Mouse (Mus musculus): ENCODE data around the gene Akap7. TPM values are rescaled to one million over a fixed set of nuclear protein-coding genes. Genes with fewer than 3 reads are reported as not detected.

The Akap7 gene
- total RNA-seq, 1 experiment from 2014 or later, result 39.0 TPM

- no peak for ATAC-seq (ENCODE audit: extremely low read depth, insufficient number of reproducible peaks, low FRiP score, poor library complexity, severe bottlenecking)
These were observed 36.5 kb downstream of the Akap7 start for GRCm38 (mm10) chr10:25271207-25271606.

GRCm38 (mm10) chr10:25268476-25269351 is 39.0 kb downstream of the Akap7 start:
- peak; percentile 77 for ATAC-seq (ENCODE audit: extremely low read depth, insufficient number of reproducible peaks, low FRiP score, poor library complexity, severe bottlenecking)

GRCm38 (mm10) chr10:25261176-25261575 is 46.5 kb downstream of the Akap7 start:
- no peak for ATAC-seq (ENCODE audit: extremely low read depth, insufficient number of reproducible peaks, low FRiP score, poor library complexity, severe bottlenecking)

- no peak for ATAC-seq (ENCODE audit: extremely low read depth, insufficient number of reproducible peaks, low FRiP score, poor library complexity, severe bottlenecking)
These were observed 46.9 kb downstream of the Akap7 start for GRCm38 (mm10) chr10:25260724-25261123.

GRCm38 (mm10) chr10:25258171-25258570 is 49.5 kb downstream of the Akap7 start:
- ATAC-seq (ENCODE audit: extremely low read depth, insufficient number of reproducible peaks, low FRiP score, poor library complexity, severe bottlenecking), result no peak

GRCm38 (mm10) chr10:25257466-25257865 is 50.2 kb downstream of the Akap7 start:
- ATAC-seq (ENCODE audit: extremely low read depth, insufficient number of reproducible peaks, low FRiP score, poor library complexity, severe bottlenecking), result no peak

- ATAC-seq (ENCODE audit: extremely low read depth, insufficient number of reproducible peaks, low FRiP score, poor library complexity, severe bottlenecking), result no peak
These were observed 54.2 kb downstream of the Akap7 start for GRCm38 (mm10) chr10:25253474-25253873.

- ATAC-seq (ENCODE audit: extremely low read depth, insufficient number of reproducible peaks, low FRiP score, poor library complexity, severe bottlenecking), result no peak
These were observed 54.7 kb downstream of the Akap7 start for GRCm38 (mm10) chr10:25253006-25253405.

GRCm38 (mm10) chr10:25250108-25250507 is 57.6 kb downstream of the Akap7 start:
- ATAC-seq (ENCODE audit: extremely low read depth, insufficient number of reproducible peaks, low FRiP score, poor library complexity, severe bottlenecking), result peak; percentile 58; the same call in 1 of the 2 replicates

- no peak for ATAC-seq (ENCODE audit: extremely low read depth, insufficient number of reproducible peaks, low FRiP score, poor library complexity, severe bottlenecking)
These were observed 61.5 kb downstream of the Akap7 start for GRCm38 (mm10) chr10:25246173-25246572.

GRCm38 (mm10) chr10:25239156-25239555 is 68.5 kb downstream of the Akap7 start:
- 0 out of 2 replicates have a peak, but pooled peaks have one; percentile 9 for ATAC-seq (ENCODE audit: extremely low read depth, insufficient number of reproducible peaks, low FRiP score, poor library complexity, severe bottlenecking)

GRCm38 (mm10) chr10:25234080-25234479 is 73.6 kb downstream of the Akap7 start:
- no peak for ATAC-seq (ENCODE audit: extremely low read depth, insufficient number of reproducible peaks, low FRiP score, poor library complexity, severe bottlenecking)

GRCm38 (mm10) chr10:25232700-25233099 is 75.0 kb downstream of the Akap7 start:
- no peak for ATAC-seq (ENCODE audit: extremely low read depth, insufficient number of reproducible peaks, low FRiP score, poor library complexity, severe bottlenecking)

GRCm38 (mm10) chr10:25231358-25231757 is 76.3 kb downstream of the Akap7 start:
- ATAC-seq (ENCODE audit: extremely low read depth, insufficient number of reproducible peaks, low FRiP score, poor library complexity, severe bottlenecking), result no peak

GRCm38 (mm10) chr10:25224371-25224770 is 83.3 kb downstream of the Akap7 start:
- ATAC-seq (ENCODE audit: extremely low read depth, insufficient number of reproducible peaks, low FRiP score, poor library complexity, severe bottlenecking), result no peak

GRCm38 (mm10) chr10:25220754-25221153 is 86.9 kb downstream of the Akap7 start:
- no peak for ATAC-seq (ENCODE audit: extremely low read depth, insufficient number of reproducible peaks, low FRiP score, poor library complexity, severe bottlenecking)

GRCm38 (mm10) chr10:25219901-25220495 is 87.7 kb downstream of the Akap7 start:
- ATAC-seq (ENCODE audit: extremely low read depth, insufficient number of reproducible peaks, low FRiP score, poor library complexity, severe bottlenecking), result no peak

GRCm38 (mm10) chr10:25219220-25219628 is 88.4 kb downstream of the Akap7 start:
- ATAC-seq (ENCODE audit: extremely low read depth, insufficient number of reproducible peaks, low FRiP score, poor library complexity, severe bottlenecking), result 0 out of 2 replicates have a peak, but pooled peaks have one; percentile 36

- no peak for ATAC-seq (ENCODE audit: extremely low read depth, insufficient number of reproducible peaks, low FRiP score, poor library complexity, severe bottlenecking)
These were observed 88.9 kb downstream of the Akap7 start for GRCm38 (mm10) chr10:25218746-25219145.

- no peak for ATAC-seq (ENCODE audit: extremely low read depth, insufficient number of reproducible peaks, low FRiP score, poor library complexity, severe bottlenecking)
These were observed 91.7 kb downstream of the Akap7 start for GRCm38 (mm10) chr10:25215977-25216376.

All from neutrophil, adult 5-6 weeks (primary cell).